Comparison of ENCODE assay signal across 21 mouse cellular contexts in genomic region chr16:94162000-94162399, GRCm38 (mm10).
"Had no signal": no experiment of that assay in that cellular context is flagged by ENCODE, and none has a peak within 500 bp of the region (broad histone marks: within the 10 kb centered on the region; RNA-seq: fewer than 3 reads in every experiment).

No protein-coding gene starts in this region.

- H3K4me3 ChIP-seq: kidney, embryonic 15.5 days; limb, embryonic 12.5 days; limb, embryonic 15.5 days; midbrain, embryonic 12.5 days; midbrain, embryonic 15.5 days; neural tube, embryonic 12.5 days; neural tube, embryonic 15.5 days; stomach, embryonic 15.5 days had no signal

- H3K4me2 ChIP-seq: kidney, embryonic 15.5 days; limb, embryonic 12.5 days; limb, embryonic 15.5 days; liver, embryonic 11.5 days; lung, embryonic 14.5 days; midbrain, embryonic 12.5 days; midbrain, embryonic 15.5 days; neural tube, embryonic 12.5 days; neural tube, embryonic 15.5 days; stomach, embryonic 15.5 days had no signal

- H3K36me3 ChIP-seq: kidney, embryonic 15.5 days; limb, embryonic 12.5 days; limb, embryonic 15.5 days; midbrain, embryonic 12.5 days; midbrain, embryonic 15.5 days; neural tube, embryonic 12.5 days; neural tube, embryonic 15.5 days; stomach, embryonic 15.5 days had no signal

- H3K9me3 ChIP-seq: kidney, embryonic 15.5 days; limb, embryonic 12.5 days; limb, embryonic 15.5 days; midbrain, embryonic 12.5 days; midbrain, embryonic 15.5 days; neural tube, embryonic 12.5 days; neural tube, embryonic 15.5 days; stomach, embryonic 15.5 days had no signal

- H3K27ac ChIP-seq: kidney, embryonic 15.5 days; limb, embryonic 12.5 days; limb, embryonic 15.5 days; liver, embryonic 14.5 days; macrophage; midbrain, embryonic 12.5 days; midbrain, embryonic 15.5 days; neural tube, embryonic 12.5 days; neural tube, embryonic 15.5 days; stomach, embryonic 15.5 days had no signal

- DNase-seq: kidney, postnatal 10 days; kidney, postnatal 36 days; left cerebral cortex, postnatal 4 days; liver, postnatal 0 days; lung, embryonic 14.5 days; right cerebral cortex, adult 18-20 months; right cerebral cortex, postnatal 14 days; spleen, adult 18-20 months; thymus, postnatal 25 days had no signal

- H3K9ac ChIP-seq: kidney, embryonic 15.5 days; limb, embryonic 12.5 days; limb, embryonic 15.5 days; liver, embryonic 14.5 days; liver, postnatal 0 days; lung, embryonic 14.5 days; midbrain, embryonic 12.5 days; midbrain, embryonic 15.5 days; neural tube, embryonic 12.5 days; neural tube, embryonic 15.5 days; stomach, embryonic 15.5 days had no signal

- ATAC-seq: liver, postnatal 0 days; lung, postnatal 0 days; midbrain, embryonic 15.5 days had no signal

- H3K27me3 ChIP-seq: neural tube, embryonic 12.5 days; stomach, embryonic 15.5 days had no signal
